ENCODE assay signal across 8 mouse cellular contexts in genomic region chr11:85312818-85313217, GRCm38 (mm10). TPM values are rescaled to one million over a fixed set of nuclear protein-coding genes. Genes with fewer than 3 reads are reported as not detected.
DNase-seq lines count a peak whose midpoint lies in the region; ATAC-seq and TF ChIP-seq lines count a peak whose summit lies in the region.

No protein-coding gene starts in this region.

- H3K4me1 ChIP-seq in embryonic facial prominence, embryonic 14.5 days (ENCODE audit: control insufficient read depth, insufficient read depth, low read length): peaks cover 9% of the 10 kb centered on the region
- H3K4me1 ChIP-seq in heart, embryonic 14.5 days (ENCODE audit: control insufficient read depth in 2 of 2, insufficient read depth in 2 of 2, low read length in 2 of 2): peaks cover 3 to 10% of the 10 kb centered on the region in 2 experiments
- peaks cover 8% of the 10 kb centered on the region; the same call in 1 of the 2 replicates for H3K4me1 ChIP-seq in kidney, postnatal 0 days (replicated peaks; ENCODE audit: insufficient read depth, low read length)
- H3K4me1 ChIP-seq in liver, embryonic 12.5 days: peaks cover 34% of the 10 kb centered on the region
- H3K4me1 ChIP-seq in neural tube, embryonic 14.5 days (ENCODE audit: control insufficient read depth, insufficient read depth, low read length): peaks cover 10% of the 10 kb centered on the region

- no peaks in the 10 kb centered on the region for H3K27me3 ChIP-seq in embryonic facial prominence, embryonic 14.5 days (replicated peaks; ENCODE audit: control insufficient read depth, insufficient read depth, low read length)
- no peaks in the 10 kb centered on the region for H3K27me3 ChIP-seq in heart, embryonic 14.5 days (ENCODE audit: control insufficient read depth, insufficient read depth, low read length)
- no peaks in the 10 kb centered on the region for H3K27me3 ChIP-seq in kidney, postnatal 0 days (ENCODE audit: insufficient read depth, low read length)
- H3K27me3 ChIP-seq in liver, embryonic 12.5 days (replicated peaks): no peaks in the 10 kb centered on the region
- no peaks in the 10 kb centered on the region for H3K27me3 ChIP-seq in neural tube, embryonic 14.5 days (ENCODE audit: control insufficient read depth, insufficient read depth, low read length)

- ATAC-seq in embryonic facial prominence, embryonic 14.5 days (ENCODE audit: low read depth): peak; percentile 59
- no peak for ATAC-seq in heart, embryonic 14.5 days (ENCODE audit: insufficient number of reproducible peaks, insufficient read depth, low FRiP score, low read depth)
- ATAC-seq in kidney, postnatal 0 days (replicated peaks; ENCODE audit: low FRiP score, low read depth): no peak
- no peak for ATAC-seq in liver, embryonic 12.5 days
- ATAC-seq in neural tube, embryonic 14.5 days (ENCODE audit: low read depth): no peak

- H3K9ac ChIP-seq in embryonic facial prominence, embryonic 14.5 days (ENCODE audit: low read depth, low read length): peak overlapping the region; percentile 91; the same call in 1 of the 2 replicates
- H3K9ac ChIP-seq in heart, embryonic 14.5 days (ENCODE audit: low read length): peak overlapping the region; percentile 90; the same call in 1 of the 2 replicates
- no peak overlapping the region for H3K9ac ChIP-seq in kidney, postnatal 0 days (ENCODE audit: low read depth, low read length)
- peak overlapping the region; percentile 98 for H3K9ac ChIP-seq in liver, embryonic 12.5 days
- no peak overlapping the region for H3K9ac ChIP-seq in neural tube, embryonic 14.5 days (replicated peaks; ENCODE audit: low read depth, low read length)

- peak overlapping the region; percentile 95 for H3K4me3 ChIP-seq in embryonic facial prominence, embryonic 14.5 days (ENCODE audit: low read depth, low read length)
- peak overlapping the region in 1 of 2 experiments; percentile 81; a peak in 2 of 4 replicates for H3K4me3 ChIP-seq in heart, embryonic 14.5 days (ENCODE audit: control insufficient read depth in 1 of 2, insufficient read depth in 1 of 2, low read depth in 1 of 2, low read length in 2 of 2)
- peak overlapping the region; percentile 99 for H3K4me3 ChIP-seq in kidney, postnatal 0 days (replicated peaks; ENCODE audit: low read depth, low read length)
- H3K4me3 ChIP-seq in liver, embryonic 12.5 days: peak overlapping the region; percentile 96
- peak overlapping the region; percentile 69 for H3K4me3 ChIP-seq in neural tube, embryonic 14.5 days (ENCODE audit: low read depth, low read length)

- peak overlapping the region; percentile 94 for H3K27ac ChIP-seq in embryonic facial prominence, embryonic 14.5 days (replicated peaks; ENCODE audit: low read depth, low read length)
- no peak overlapping the region; a peak in 1 of 4 replicates for H3K27ac ChIP-seq in heart, embryonic 14.5 days (replicated peaks in 1 of 2; ENCODE audit: control insufficient read depth in 1 of 2, insufficient read depth in 1 of 2, low read depth in 2 of 2, low read length in 2 of 2)
- no peak overlapping the region for H3K27ac ChIP-seq in kidney, postnatal 0 days
- no peak overlapping the region for H3K27ac ChIP-seq in liver, embryonic 12.5 days
- H3K27ac ChIP-seq in neural tube, embryonic 14.5 days (ENCODE audit: low read depth, low read length): no peak overlapping the region

- peaks cover 15% of the 10 kb centered on the region; the same call in 1 of the 2 replicates for H3K36me3 ChIP-seq in embryonic facial prominence, embryonic 14.5 days (ENCODE audit: control insufficient read depth, insufficient read depth, low read length)
- H3K36me3 ChIP-seq in heart, embryonic 14.5 days (ENCODE audit: control insufficient read depth, insufficient read depth, low read length): peaks cover 9% of the 10 kb centered on the region
- no peaks in the 10 kb centered on the region for H3K36me3 ChIP-seq in kidney, postnatal 0 days (ENCODE audit: insufficient read depth, low read length)
- peaks cover 34% of the 10 kb centered on the region for H3K36me3 ChIP-seq in liver, embryonic 12.5 days
- no peaks in the 10 kb centered on the region for H3K36me3 ChIP-seq in neural tube, embryonic 14.5 days (ENCODE audit: control insufficient read depth, insufficient read depth, low read length)

- 6% methylated on average over 2 of the region's 2 CpGs for WGBS in embryonic facial prominence, embryonic 14.5 days
- 18% methylated on average over 2 of the region's 2 CpGs for WGBS in heart, embryonic 14.5 days
- 9% methylated on average over 2 of the region's 2 CpGs for WGBS in kidney, postnatal 0 days
- 45% methylated on average over 2 of the region's 2 CpGs for WGBS in liver, embryonic 12.5 days (ENCODE audit: insufficient replicate concordance)
- WGBS in neural tube, embryonic 14.5 days: 22% methylated on average over 2 of the region's 2 CpGs

- H3K4me2 ChIP-seq in embryonic facial prominence, embryonic 14.5 days (ENCODE audit: low read depth, low read length): peak overlapping the region; percentile 58
- peak overlapping the region; percentile 77 for H3K4me2 ChIP-seq in heart, embryonic 14.5 days (ENCODE audit: low read length)
- peak overlapping the region; percentile 86 for H3K4me2 ChIP-seq in kidney, postnatal 0 days (ENCODE audit: low read length)
- H3K4me2 ChIP-seq in liver, embryonic 12.5 days: peak overlapping the region; percentile 67
- H3K4me2 ChIP-seq in neural tube, embryonic 14.5 days (ENCODE audit: low read depth, low read length): peak overlapping the region; percentile 68

- no peaks in the 10 kb centered on the region for H3K9me3 ChIP-seq in embryonic facial prominence, embryonic 14.5 days (ENCODE audit: control insufficient read depth, low read length)
- no peaks in the 10 kb centered on the region for H3K9me3 ChIP-seq in heart, embryonic 14.5 days (ENCODE audit: control insufficient read depth, low read length)
- H3K9me3 ChIP-seq in kidney, postnatal 0 days (replicated peaks; ENCODE audit: low read length): no peaks in the 10 kb centered on the region
- no peaks in the 10 kb centered on the region for H3K9me3 ChIP-seq in liver, embryonic 12.5 days (replicated peaks)
- H3K9me3 ChIP-seq in neural tube, embryonic 14.5 days (ENCODE audit: control insufficient read depth, low read length): no peaks in the 10 kb centered on the region

- TF ChIP-seq CTCF in kidney, postnatal 0 days (IDR thresholded peaks at IDR 0.05; ENCODE audit: low read depth): no peak

- peak; percentile 66 for DNase-seq in urinary bladder, postnatal 14 days (ENCODE audit: low spot score)
- DNase-seq in urinary bladder, postnatal 10 days (ENCODE audit: low spot score): no peak
- peak; percentile 96 for DNase-seq in embryonic facial prominence, embryonic 14.5 days (ENCODE audit: low spot score)
- DNase-seq in kidney, postnatal 0 days (ENCODE audit: low spot score): peak; percentile 91
- no peak for DNase-seq in ovary, postnatal 36 days (ENCODE audit: low spot score)

RNA-seq across cellular contexts. Expression of gene Ppm1d, which starts 1.8 kb away (rescaled TPM):
- polyA plus RNA-seq in embryonic facial prominence, embryonic 14.5 days (2014; fragmentation: Nextera tagmentation; extraction: Ambion mirVana): 15.9 and 17.6 TPM in 2 replicates
- polyA plus RNA-seq in heart, embryonic 14.5 days (2014; fragmentation: Nextera tagmentation; extraction: Ambion mirVana): 16.1 and 16.3 TPM in 2 replicates
- 17.3 and 18.7 TPM in 2 replicates for polyA plus RNA-seq in kidney, postnatal 0 days (2015; fragmentation: Nextera tagmentation; extraction: Ambion mirVana)
- 25.9 and 26.1 TPM in 2 replicates for polyA plus RNA-seq in liver, embryonic 12.5 days (2016; fragmentation: Nextera tagmentation; extraction: Ambion mirVana)
- polyA plus RNA-seq in neural tube, embryonic 14.5 days (2014; fragmentation: Nextera tagmentation; extraction: Ambion mirVana): 19.5 and 21.5 TPM in 2 replicates

RNA-seq across cellular contexts. Expression of gene Bcas3, which starts 40.1 kb away (rescaled TPM):
- 28.0 and 32.9 TPM in 2 replicates for polyA plus RNA-seq in embryonic facial prominence, embryonic 14.5 days (2014; fragmentation: Nextera tagmentation; extraction: Ambion mirVana)
- 18.0 and 22.5 TPM in 2 replicates for polyA plus RNA-seq in heart, embryonic 14.5 days (2014; fragmentation: Nextera tagmentation; extraction: Ambion mirVana)
- 29.7 and 31.5 TPM in 2 replicates for polyA plus RNA-seq in kidney, postnatal 0 days (2015; fragmentation: Nextera tagmentation; extraction: Ambion mirVana)
- 18.2 and 23.4 TPM in 2 replicates for polyA plus RNA-seq in liver, embryonic 12.5 days (2016; fragmentation: Nextera tagmentation; extraction: Ambion mirVana)
- polyA plus RNA-seq in neural tube, embryonic 14.5 days (2014; fragmentation: Nextera tagmentation; extraction: Ambion mirVana): 30.9 and 41.9 TPM in 2 replicates

Comparison
In these comparisons a context has a peak if more than half of its experiments do, and no peak if none do; other contexts are left out.
1. DNase-seq: peak in urinary bladder, postnatal 14 days (single experiment), embryonic facial prominence, embryonic 14.5 days (single experiment) and kidney, postnatal 0 days (single experiment); none in urinary bladder, postnatal 10 days (single experiment) and ovary, postnatal 36 days (single experiment).
2. H3K9ac ChIP-seq: peak in embryonic facial prominence, embryonic 14.5 days (single experiment), heart, embryonic 14.5 days (single experiment) and liver, embryonic 12.5 days (single experiment); none in kidney, postnatal 0 days (single experiment) and neural tube, embryonic 14.5 days (single experiment).
3. Peak in every context shown above with its lines, with median percentiles within 50 percentile points of each other: H3K4me2 ChIP-seq.